Comparison of ENCODE assay signal across 16 mouse cellular contexts in the genomic region with DNA sequence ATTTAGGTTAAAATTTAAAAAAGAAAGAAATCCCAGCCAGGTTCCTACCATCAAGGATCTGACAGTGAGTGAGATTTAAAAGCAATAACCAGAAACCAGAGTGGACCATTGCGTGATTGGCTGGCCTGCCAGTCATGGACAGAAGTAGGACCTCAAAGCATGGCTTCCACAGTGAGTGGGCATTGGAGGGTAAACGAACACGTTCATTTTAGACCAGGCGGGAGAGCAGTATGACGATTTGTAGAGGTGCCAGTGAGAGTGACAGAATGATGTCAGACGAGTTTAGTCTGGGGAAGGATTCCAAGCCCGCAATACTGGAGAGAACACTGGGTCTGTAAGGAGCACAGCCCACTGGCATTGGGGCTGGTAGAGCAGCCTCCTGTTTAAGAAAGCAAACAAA.
DNase-seq lines count a peak whose midpoint lies in the region; ATAC-seq and TF ChIP-seq lines count a peak whose summit lies in the region.
"Had no signal": no experiment of that assay in that cellular context is flagged by ENCODE, and none has a peak within 500 bp of the region (broad histone marks: within the 10 kb centered on the region; RNA-seq: fewer than 3 reads in every experiment).

No protein-coding gene starts in this region.

- H3K4me1 ChIP-seq in hindbrain, postnatal 0 days (ENCODE audit: insufficient read depth, low read length) = no peaks in the 10 kb centered on the region
- H3K4me1 ChIP-seq in hindbrain, embryonic 14.5 days (replicated peaks; ENCODE audit: control insufficient read depth, insufficient read depth, low read length) = no peaks in the 10 kb centered on the region

- no peak overlapping the region for H3K27ac ChIP-seq in hindbrain, postnatal 0 days
- no peak overlapping the region for H3K27ac ChIP-seq in hindbrain, embryonic 14.5 days
- H3K27ac ChIP-seq: heart, embryonic 15.5 days had no signal

- no peak overlapping the region for H3K4me3 ChIP-seq in hindbrain, postnatal 0 days (ENCODE audit: low read length)
- H3K4me3 ChIP-seq in hindbrain, embryonic 14.5 days (replicated peaks; ENCODE audit: low read length) = no peak overlapping the region
- H3K4me3 ChIP-seq: heart, embryonic 15.5 days had no signal

- no peaks in the 10 kb centered on the region for H3K36me3 ChIP-seq in hindbrain, postnatal 0 days (ENCODE audit: insufficient read depth, low read length)
- no peaks in the 10 kb centered on the region for H3K36me3 ChIP-seq in hindbrain, embryonic 14.5 days (replicated peaks; ENCODE audit: control insufficient read depth, insufficient read depth)
- H3K36me3 ChIP-seq: G1E; heart, embryonic 15.5 days had no signal

- WGBS in hindbrain, postnatal 0 days = 76% methylated on average over 7 of the region's 7 CpGs
- WGBS in hindbrain, embryonic 14.5 days = 84% methylated on average over 7 of the region's 7 CpGs

- no peak for TF ChIP-seq CTCF in hindbrain, postnatal 0 days (IDR thresholded peaks at IDR 0.05; ENCODE audit: low read depth)

- H3K9me3 ChIP-seq in hindbrain, postnatal 0 days (ENCODE audit: low read length) = no peaks in the 10 kb centered on the region
- no peaks in the 10 kb centered on the region for H3K9me3 ChIP-seq in hindbrain, embryonic 14.5 days (ENCODE audit: control insufficient read depth, low read length)
- H3K9me3 ChIP-seq: G1E; heart, embryonic 15.5 days had no signal

- DNase-seq in cerebellum, postnatal 10 days = peak; percentile 26 to 36
- DNase-seq in hindbrain, postnatal 0 days (ENCODE audit: low spot score) = no peak
- no peak for DNase-seq in hindbrain, embryonic 14.5 days (ENCODE audit: low spot score)
- DNase-seq in lung, postnatal 10 days = peak; percentile 26
- no peak for DNase-seq in lung, postnatal 36 days
- no peak for DNase-seq in ovary, adult 18-20 months (ENCODE audit: low spot score)
- DNase-seq: kidney, adult 11 months; lung, postnatal 14 days; retina, postnatal 1 day; thymus, postnatal 36 days had no signal

- H3K27me3 ChIP-seq in hindbrain, postnatal 0 days (ENCODE audit: insufficient read depth, low read length) = no peaks in the 10 kb centered on the region
- H3K27me3 ChIP-seq in hindbrain, embryonic 14.5 days (ENCODE audit: control insufficient read depth, insufficient read depth, low read length) = no peaks in the 10 kb centered on the region
- H3K27me3 ChIP-seq: heart, embryonic 15.5 days had no signal

- no peak for ATAC-seq in cerebellum, adult (ENCODE audit: insufficient number of reproducible peaks, low FRiP score, low TSS enrichment)
- peak; percentile 19; the same call in 1 of the 2 replicates for ATAC-seq in hindbrain, postnatal 0 days
- no peak for ATAC-seq in hindbrain, embryonic 14.5 days (ENCODE audit: low FRiP score)
- ATAC-seq in megakaryocyte-erythroid progenitor cell, adult 5-6 weeks (replicated peaks; ENCODE audit: low FRiP score, low TSS enrichment, poor library complexity, severe bottlenecking) = 0 out of 2 replicates have a peak, but pooled peaks have one; percentile 15
- ATAC-seq: CD4-positive, CD25-positive, alpha-beta regulatory T cell, adult 4 months had no signal

- H3K4me2 ChIP-seq in hindbrain, postnatal 0 days (ENCODE audit: low read depth, low read length) = no peak overlapping the region
- H3K4me2 ChIP-seq in hindbrain, embryonic 14.5 days (replicated peaks) = no peak overlapping the region
- H3K4me2 ChIP-seq: heart, embryonic 15.5 days; midbrain, embryonic 11.5 days had no signal

- no peak overlapping the region for H3K9ac ChIP-seq in hindbrain, postnatal 0 days (replicated peaks; ENCODE audit: low read length)
- no peak overlapping the region for H3K9ac ChIP-seq in hindbrain, embryonic 14.5 days
- H3K9ac ChIP-seq: heart, embryonic 15.5 days had no signal

Comparison
In these comparisons a context has a peak if more than half of its experiments do, and no peak if none do; other contexts are left out.
1. DNase-seq: peak in cerebellum, postnatal 10 days (2 of 2) and lung, postnatal 10 days (single experiment); none in hindbrain, postnatal 0 days (single experiment), hindbrain, embryonic 14.5 days (single experiment), lung, postnatal 36 days (single experiment) and ovary, adult 18-20 months (single experiment).
2. ATAC-seq: peak in hindbrain, postnatal 0 days (single experiment) and megakaryocyte-erythroid progenitor cell, adult 5-6 weeks (single experiment); none in cerebellum, adult (single experiment) and hindbrain, embryonic 14.5 days (single experiment).